1 mouse cellular context compared by ENCODE assay signal in the genomic region with DNA sequence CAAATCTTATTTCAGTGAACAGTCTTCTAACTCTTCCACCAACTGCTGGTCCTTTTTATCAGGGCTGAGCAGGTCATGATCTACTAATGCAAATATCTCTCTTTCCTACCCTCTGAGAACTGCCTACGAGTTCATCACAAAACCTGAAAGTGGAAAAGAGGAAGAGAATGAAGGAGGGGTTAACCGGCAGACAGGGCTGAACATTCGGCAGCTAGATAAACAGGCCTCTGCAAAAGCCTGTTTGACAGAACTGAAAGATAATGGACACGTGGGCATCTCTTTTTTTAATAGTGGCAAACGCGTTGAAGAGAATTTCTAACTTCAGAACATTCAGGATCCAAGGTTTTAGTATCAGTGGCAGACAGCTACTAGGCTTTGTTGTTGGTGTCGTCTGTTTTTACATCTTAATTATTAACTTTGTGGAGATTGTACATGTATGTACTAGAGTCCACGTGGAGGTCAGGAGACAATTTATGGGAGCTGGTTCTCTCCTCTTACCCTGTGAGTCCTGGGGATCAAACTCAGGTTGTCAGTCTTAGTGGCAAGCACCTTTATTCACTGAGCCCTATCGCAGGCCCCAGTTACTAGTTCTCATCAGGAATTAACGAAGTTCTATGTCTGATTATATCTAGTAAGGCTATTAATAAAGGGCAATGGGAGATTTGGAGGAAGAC.
TF ChIP-seq lines count a peak whose summit lies in the region.

No protein-coding gene starts in this region.

TF ChIP-seq in MEL, 35 proteins besides CTCF, POLR2A, EP300 and RAD21 (continued from another document):
- TF ChIP-seq BHLHE40 (IDR thresholded peaks at IDR 0.05; ENCODE audit: borderline replicate concordance, low read depth, low read length) (peak; percentile 68; the same call in 1 of the 2 replicates), ELF1 (IDR thresholded peaks at IDR 0.05; ENCODE audit: low read depth, low read length) (peak; percentile 34; the same call in 1 of the 2 replicates), POLR2AphosphoS2 (IDR thresholded peaks at IDR 0.05; ENCODE audit: low read length) (no peak), TCF12 (IDR thresholded peaks at IDR 0.05; ENCODE audit: low read depth, low read length) (peak; percentile 99), MEF2A (IDR thresholded peaks at IDR 0.05; ENCODE audit: extremely low read depth, insufficient replicate concordance, low read depth, low read length, poor library complexity, severe bottlenecking) (no peak; the same call in 1 of the 2 replicates), MYB (IDR thresholded peaks at IDR 0.05; ENCODE audit: low read depth, low read length) (peak; percentile 95), MXI1 (IDR thresholded peaks at IDR 0.05; ENCODE audit: low read depth, low read length) (peak; percentile 100), UBTF (IDR thresholded peaks at IDR 0.05; ENCODE audit: borderline replicate concordance, insufficient read depth, low read depth, low read length) (0 out of 2 replicates have a peak, but pooled peaks have one; percentile 31), NRF1 (IDR thresholded peaks at IDR 0.05; ENCODE audit: insufficient read depth, low read depth, low read length, poor library complexity, severe bottlenecking) (no peak), ETS1 (IDR thresholded peaks at IDR 0.05; ENCODE audit: low read depth, low read length) (peak; percentile 97), ZKSCAN1 (IDR thresholded peaks at IDR 0.05; ENCODE audit: low read depth, low read length) (no peak), USF2 (IDR thresholded peaks at IDR 0.05; ENCODE audit: borderline replicate concordance in 1 of 2, insufficient read depth in 1 of 2, low read depth in 1 of 2, low read length in 2 of 2) (peak in 1 of 2 experiments; percentile 68; a peak in 2 of 4 replicates), JUND (IDR thresholded peaks at IDR 0.05; ENCODE audit: low read depth, low read length) (peak; percentile 33; the same call in 1 of the 2 replicates), NELFE (IDR thresholded peaks at IDR 0.05; ENCODE audit: low read depth, low read length) (no peak), USF1 (IDR thresholded peaks at IDR 0.05; ENCODE audit: low read depth, low read length) (peak; percentile 92), CHD2 (IDR thresholded peaks at IDR 0.05; ENCODE audit: low read length) (peak; percentile 29; the same call in 1 of the 2 replicates), KAT2A (conservative IDR thresholded peaks at IDR 0.05; ENCODE audit: low read depth, low read length) (no peak), MAZ (IDR thresholded peaks at IDR 0.05; ENCODE audit: low read depth, low read length) (peak; percentile 74; the same call in 1 of the 2 replicates), ZC3H11A (IDR thresholded peaks at IDR 0.05; ENCODE audit: low read depth, low read length) (no peak), HCFC1 (IDR thresholded peaks at IDR 0.05; ENCODE audit: low read depth, low read length) (peak; percentile 56; the same call in 1 of the 2 replicates), POLR2AphosphoS5 (IDR thresholded peaks at IDR 0.05; ENCODE audit: borderline replicate concordance, low read depth, low read length) (no peak), SIN3A (IDR thresholded peaks at IDR 0.05; ENCODE audit: low read length) (peak; percentile 100), MAFK (IDR thresholded peaks at IDR 0.05; ENCODE audit: borderline replicate concordance, low read depth, low read length) (peak; percentile 56; the same call in 1 of the 2 replicates), MYC (IDR thresholded peaks at IDR 0.05; ENCODE audit: low read depth, low read length) (peak; percentile 99), GABPA (IDR thresholded peaks at IDR 0.05; ENCODE audit: low read depth, low read length) (no peak), E2F4 (IDR thresholded peaks at IDR 0.05; ENCODE audit: borderline replicate concordance, low read depth, low read length) (no peak), MAX (IDR thresholded peaks at IDR 0.05; ENCODE audit: low read length) (peak; percentile 98), SMC3 (IDR thresholded peaks at IDR 0.05; ENCODE audit: low read depth, low read length) (no peak), RCOR1 (IDR thresholded peaks at IDR 0.05; ENCODE audit: low read depth, low read length) (peak; percentile 87), CHD1 (IDR thresholded peaks at IDR 0.05; ENCODE audit: low read depth, low read length) (no peak), ZNF384 (IDR thresholded peaks at IDR 0.05; ENCODE audit: low read depth, low read length) (peak; percentile 73)
